Mouse (Mus musculus): ENCODE data around the gene Gse1.

DNA sequence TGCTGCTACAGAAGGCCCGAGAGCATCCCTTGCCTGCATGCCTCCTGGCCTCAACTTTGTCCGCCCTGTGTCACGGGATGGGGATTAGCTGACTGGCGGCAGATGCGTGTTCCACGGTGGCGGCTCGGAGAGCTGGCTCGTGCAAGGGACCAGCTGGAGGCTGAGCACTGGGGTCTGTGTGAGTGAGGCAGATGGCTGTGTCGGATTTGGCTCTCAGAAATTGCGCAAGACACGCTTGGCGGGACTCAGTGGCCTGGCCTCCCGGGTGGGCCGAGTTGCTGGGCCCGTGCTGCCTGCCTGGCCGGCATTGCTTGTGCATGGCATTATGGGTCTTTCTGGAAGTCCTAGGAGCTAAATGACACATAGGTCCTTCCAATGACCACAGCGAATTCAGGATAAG is 81.1 kb downstream of the Gse1 start:
- TF ChIP-seq POLR2A (IDR thresholded peaks at IDR 0.05; ENCODE audit: low read depth, low read length) (no peak), CTCF (conservative IDR thresholded peaks at IDR 0.05; ENCODE audit: insufficient read depth, insufficient read length, low read depth, low read length) (no peak)

All from kidney, adult 2 months (tissue).